ENCODE assay signal across 9 mouse cellular contexts in the genomic region with DNA sequence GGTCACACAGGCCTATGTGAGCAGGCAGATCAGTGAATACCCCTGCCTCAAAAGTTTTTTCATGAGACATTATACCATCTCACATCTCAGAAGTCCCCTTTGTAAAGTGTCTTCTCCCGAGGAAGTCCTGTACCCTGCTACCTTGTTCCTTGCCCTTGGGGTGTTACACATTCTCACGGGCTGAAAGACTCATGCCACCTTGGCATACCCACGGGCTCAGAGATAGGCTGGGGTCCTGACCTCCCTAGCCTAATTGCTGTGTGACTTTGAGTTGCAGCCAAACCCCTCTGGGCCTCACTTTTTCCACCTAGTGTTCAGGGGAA. TPM values are rescaled to one million over a fixed set of nuclear protein-coding genes. Genes with fewer than 3 reads are reported as not detected.
DNase-seq lines count a peak whose midpoint lies in the region; ATAC-seq and TF ChIP-seq lines count a peak whose summit lies in the region.
"Had no signal": no experiment of that assay in that cellular context is flagged by ENCODE, and none has a peak within 500 bp of the region (broad histone marks: within the 10 kb centered on the region; RNA-seq: fewer than 3 reads in every experiment).

No protein-coding gene starts in this region.

- H3K9me3 ChIP-seq in kidney, embryonic 15.5 days (replicated peaks): no peaks in the 10 kb centered on the region
- H3K9me3 ChIP-seq in hindbrain, embryonic 15.5 days: no peaks in the 10 kb centered on the region
- H3K9me3 ChIP-seq in midbrain, embryonic 14.5 days (ENCODE audit: control insufficient read depth, low read length): no peaks in the 10 kb centered on the region

- H3K36me3 ChIP-seq in kidney, embryonic 15.5 days: no peaks in the 10 kb centered on the region
- no peaks in the 10 kb centered on the region for H3K36me3 ChIP-seq in hindbrain, embryonic 15.5 days
- no peaks in the 10 kb centered on the region for H3K36me3 ChIP-seq in midbrain, embryonic 14.5 days (ENCODE audit: control insufficient read depth, insufficient read depth, low read length)

- intact Hi-C loops in left cerebral cortex, postnatal 14 days (cut with DNase I): no loop called here

- DNase-seq in kidney, adult 9 months: no peak
- DNase-seq in midbrain, embryonic 14.5 days: no peak
- no peak for DNase-seq in spleen, postnatal 36 days (ENCODE audit: low spot score in 2 of 2)
- no peak for DNase-seq in left cerebral cortex, postnatal 14 days (ENCODE audit: low spot score in 2 of 2)
- DNase-seq in testis, postnatal 14 days (ENCODE audit: low spot score): no peak

- peak overlapping the region; percentile 58 for H3K4me3 ChIP-seq in kidney, embryonic 15.5 days (replicated peaks)
- peak overlapping the region; percentile 66 for H3K4me3 ChIP-seq in cortical plate, adult 2 months (ENCODE audit: insufficient read depth, low read length)
- peak overlapping the region; percentile 73 for H3K4me3 ChIP-seq in hindbrain, embryonic 15.5 days
- H3K4me3 ChIP-seq in midbrain, embryonic 14.5 days (replicated peaks; ENCODE audit: low read depth, low read length): peak overlapping the region; percentile 59

- H3K9ac ChIP-seq in kidney, embryonic 15.5 days: peak overlapping the region; percentile 68; the same call in 1 of the 2 replicates
- H3K9ac ChIP-seq in hindbrain, embryonic 15.5 days: peak overlapping the region; percentile 86
- H3K9ac ChIP-seq in midbrain, embryonic 14.5 days (replicated peaks; ENCODE audit: low read length): peak overlapping the region; percentile 77

- H3K27me3 ChIP-seq in kidney, embryonic 15.5 days: no peaks in the 10 kb centered on the region
- H3K27me3 ChIP-seq in hindbrain, embryonic 15.5 days: no peaks in the 10 kb centered on the region
- no peaks in the 10 kb centered on the region for H3K27me3 ChIP-seq in midbrain, embryonic 14.5 days (ENCODE audit: control insufficient read depth, insufficient read depth, low read length)

- no peak for TF ChIP-seq CTCF in cortical plate, adult 2 months (IDR thresholded peaks at IDR 0.05; ENCODE audit: extremely low read depth, insufficient read depth, low read length)

- H3K4me1 ChIP-seq in kidney, embryonic 15.5 days: peaks cover 9% of the 10 kb centered on the region
- H3K4me1 ChIP-seq in cortical plate, adult 2 months (ENCODE audit: control insufficient read depth, insufficient read depth, low read length): peaks cover 10% of the 10 kb centered on the region
- H3K4me1 ChIP-seq in hindbrain, embryonic 15.5 days (replicated peaks): peaks cover 12% of the 10 kb centered on the region
- H3K4me1 ChIP-seq in midbrain, embryonic 14.5 days (ENCODE audit: control insufficient read depth, insufficient read depth, low read length): 0 out of 2 replicates have a peak, but pooled peaks cover 7% of the 10 kb centered on the region

- H3K27ac ChIP-seq in kidney, embryonic 15.5 days: 0 out of 2 replicates have a peak overlapping the region, but pooled peaks have one; percentile 24
- peak overlapping the region; percentile 30; the same call in 1 of the 2 replicates for H3K27ac ChIP-seq in cortical plate, adult 2 months (ENCODE audit: insufficient read depth, low read length)
- H3K27ac ChIP-seq in hindbrain, embryonic 15.5 days (replicated peaks): peak overlapping the region; percentile 66
- 0 out of 2 replicates have a peak overlapping the region, but pooled peaks have one; percentile 2 for H3K27ac ChIP-seq in midbrain, embryonic 14.5 days (replicated peaks; ENCODE audit: low read depth, low read length)

- H3K4me2 ChIP-seq in kidney, embryonic 15.5 days: peak overlapping the region; percentile 88
- peak overlapping the region; percentile 87 for H3K4me2 ChIP-seq in hindbrain, embryonic 15.5 days
- peak overlapping the region; percentile 82 for H3K4me2 ChIP-seq in midbrain, embryonic 14.5 days (ENCODE audit: low read length)

- TF ChIP-seq POLR2A in cortical plate, adult 2 months (IDR thresholded peaks at IDR 0.05; ENCODE audit: extremely low read depth, insufficient read depth, low read length): no peak

- WGBS in kidney, embryonic 15.5 days: 35% methylated on average over 3 of the region's 3 CpGs
- 41% methylated on average over 3 of the region's 3 CpGs for WGBS in hindbrain, embryonic 15.5 days
- 38% methylated on average over 3 of the region's 3 CpGs for WGBS in midbrain, embryonic 14.5 days

- no peak for ATAC-seq in kidney, embryonic 15.5 days (replicated peaks; ENCODE audit: low FRiP score)
- ATAC-seq in hindbrain, embryonic 15.5 days (ENCODE audit: low FRiP score, low read depth): 0 out of 2 replicates have a peak, but pooled peaks have one; percentile 1
- ATAC-seq in midbrain, embryonic 14.5 days (ENCODE audit: low FRiP score, low TSS enrichment): no peak

RNA-seq across cellular contexts. Expression of a gene that starts 0.5 kb away (rescaled TPM):
- polyA plus RNA-seq in kidney, embryonic 15.5 days (2015; fragmentation: Nextera tagmentation; extraction: Ambion mirVana): 9.8 and 10.0 TPM in 2 replicates
- polyA plus RNA-seq in cortical plate, adult 2 months (2012; rRNA removed): 76.6 and 103 TPM in 2 replicates
- 6.6 and 6.9 TPM in 2 replicates for polyA plus RNA-seq in hindbrain, embryonic 15.5 days (2015; fragmentation: Nextera tagmentation; extraction: Ambion mirVana)
- 2.9 and 3.5 TPM in 2 replicates for polyA plus RNA-seq in midbrain, embryonic 14.5 days (2014; fragmentation: Nextera tagmentation; extraction: Ambion mirVana)
- total RNA-seq in left cerebral cortex, postnatal 14 days (2021): 10 to 100 TPM; 65.6 to 78.4 TPM

RNA-seq across cellular contexts. Expression of a gene that starts 29.5 kb away (rescaled TPM):
- 4.7 TPM in 2 replicates for polyA plus RNA-seq in kidney, embryonic 15.5 days (2015; fragmentation: Nextera tagmentation; extraction: Ambion mirVana)
- polyA plus RNA-seq in cortical plate, adult 2 months (2012; rRNA removed): 39.7 and 41.0 TPM in 2 replicates
- polyA plus RNA-seq in hindbrain, embryonic 15.5 days (2015; fragmentation: Nextera tagmentation; extraction: Ambion mirVana): 1.9 and 2.4 TPM in 2 replicates
- polyA plus RNA-seq in midbrain, embryonic 14.5 days (2014; fragmentation: Nextera tagmentation; extraction: Ambion mirVana): 0.93 and 0.97 TPM in 2 replicates
- 10 to 100 TPM; 58.2 to 67.1 TPM for total RNA-seq in left cerebral cortex, postnatal 14 days (2021)
- total RNA-seq: megakaryocyte-erythroid progenitor cell, adult 5-6 weeks had no signal

RNA-seq across cellular contexts. Expression of a gene that starts 30.5 kb away (rescaled TPM):
- polyA plus RNA-seq in kidney, embryonic 15.5 days (2015; fragmentation: Nextera tagmentation; extraction: Ambion mirVana): 75.0 and 80.1 TPM in 2 replicates
- polyA plus RNA-seq in cortical plate, adult 2 months (2012; rRNA removed): 55.3 and 56.0 TPM in 2 replicates
- 75.5 and 76.5 TPM in 2 replicates for polyA plus RNA-seq in hindbrain, embryonic 15.5 days (2015; fragmentation: Nextera tagmentation; extraction: Ambion mirVana)
- polyA plus RNA-seq in midbrain, embryonic 14.5 days (2014; fragmentation: Nextera tagmentation; extraction: Ambion mirVana): 61.2 and 87.4 TPM in 2 replicates
- 10 to 100 TPM; 38.5 to 43.2 TPM for total RNA-seq in left cerebral cortex, postnatal 14 days (2021)

RNA-seq across cellular contexts. Expression of a gene that starts 39.5 kb away (rescaled TPM):
- polyA plus RNA-seq in kidney, embryonic 15.5 days (2015; fragmentation: Nextera tagmentation; extraction: Ambion mirVana): 18.1 and 19.9 TPM in 2 replicates
- 0.13 and 0.23 TPM in 2 replicates for polyA plus RNA-seq in cortical plate, adult 2 months (2012; rRNA removed)
- 0.31 TPM in 1 of 2 replicates, not detected in the other for polyA plus RNA-seq in hindbrain, embryonic 15.5 days (2015; fragmentation: Nextera tagmentation; extraction: Ambion mirVana)
- 0.30 and 0.51 TPM in 2 replicates for polyA plus RNA-seq in midbrain, embryonic 14.5 days (2014; fragmentation: Nextera tagmentation; extraction: Ambion mirVana)
- under 1 TPM; 0.24 to 0.49 TPM for total RNA-seq in left cerebral cortex, postnatal 14 days (2021)
- total RNA-seq: megakaryocyte-erythroid progenitor cell, adult 5-6 weeks had no signal

Comparison
In these comparisons a context has a peak if more than half of its experiments do, and no peak if none do; other contexts are left out.
1. H3K27ac ChIP-seq: peak in every context shown above with its lines; median percentile 66 in hindbrain, embryonic 15.5 days; 30 in cortical plate, adult 2 months; 24 in kidney, embryonic 15.5 days; 2 in midbrain, embryonic 14.5 days.